Mouse (Mus musculus) CH12.LX (cell line): ENCODE measurements around the gene Rgl2.

Source experiments
- BHLHE40 ChIP-seq: IDR thresholded peaks from 2 replicates; pipeline ENCODE4 v1.6.1; 2011; ENCODE audit warnings: mild to moderate bottlenecking, low read depth, low read length, improper control_type of control experiment
- CHD2 ChIP-seq: IDR thresholded peaks from 2 replicates; pipeline ENCODE4 v1.6.1; 2011; ENCODE audit warnings: low read length, improper control_type of control experiment
- CTCF ChIP-seq, 2 experiments: IDR thresholded peaks in 1 of 2; conservative IDR thresholded peaks in 1 of 2; 2 replicates each; pipeline ENCODE4 v1.5.1; 2011 to 2012; ENCODE audit warnings: low read depth in 2 of 2, low read length in 2 of 2, improper control_type of control experiment in 1 of 2, inconsistent platforms in 1 of 2, mild to moderate bottlenecking in 1 of 2, moderate library complexity in 1 of 2
- EP300 ChIP-seq: IDR thresholded peaks from 2 replicates; pipeline ENCODE4 v1.6.1; 2011; ENCODE audit warnings: low read length, improper control_type of control experiment
- NRF1 ChIP-seq: IDR thresholded peaks from 2 replicates; pipeline ENCODE4 v1.6.1; 2014; ENCODE audit warnings: low read depth, mild to moderate bottlenecking, inconsistent platforms, low read length, improper control_type of control experiment, moderate library complexity
- POLR2A ChIP-seq: IDR thresholded peaks from 2 replicates; pipeline ENCODE4 v1.6.1; 2011; ENCODE audit warnings: low read depth, mild to moderate bottlenecking, improper control_type of control experiment, low read length
- POLR2AphosphoS2 ChIP-seq: IDR thresholded peaks from 2 replicates; pipeline ENCODE4 v1.6.1; 2011; ENCODE audit warnings: low read depth, low read length, improper control_type of control experiment
- SMC3 ChIP-seq: IDR thresholded peaks from 2 replicates; pipeline ENCODE4 v1.6.1; 2011; ENCODE audit warnings: low read depth, low read length, improper control_type of control experiment
- TBP ChIP-seq: conservative IDR thresholded peaks from 2 replicates; pipeline ENCODE4 v1.6.1; 2011; ENCODE audit warnings: low read depth, low read length, improper control_type of control experiment
- UBTF ChIP-seq: IDR thresholded peaks from 2 replicates; pipeline ENCODE4 v1.6.1; 2012; ENCODE audit warnings: low read depth, mild to moderate bottlenecking, inconsistent platforms, low read length, improper control_type of control experiment, moderate library complexity
- USF2 ChIP-seq: conservative IDR thresholded peaks from 2 replicates; pipeline ENCODE4 v1.6.1; 2011; ENCODE audit warnings: low read depth, low read length, improper control_type of control experiment
- ZNF384 ChIP-seq: IDR thresholded peaks from 2 replicates; pipeline ENCODE4 v1.6.1; 2012; ENCODE audit warnings: low read depth, low read length, improper control_type of control experiment, inconsistent platforms

DNA sequence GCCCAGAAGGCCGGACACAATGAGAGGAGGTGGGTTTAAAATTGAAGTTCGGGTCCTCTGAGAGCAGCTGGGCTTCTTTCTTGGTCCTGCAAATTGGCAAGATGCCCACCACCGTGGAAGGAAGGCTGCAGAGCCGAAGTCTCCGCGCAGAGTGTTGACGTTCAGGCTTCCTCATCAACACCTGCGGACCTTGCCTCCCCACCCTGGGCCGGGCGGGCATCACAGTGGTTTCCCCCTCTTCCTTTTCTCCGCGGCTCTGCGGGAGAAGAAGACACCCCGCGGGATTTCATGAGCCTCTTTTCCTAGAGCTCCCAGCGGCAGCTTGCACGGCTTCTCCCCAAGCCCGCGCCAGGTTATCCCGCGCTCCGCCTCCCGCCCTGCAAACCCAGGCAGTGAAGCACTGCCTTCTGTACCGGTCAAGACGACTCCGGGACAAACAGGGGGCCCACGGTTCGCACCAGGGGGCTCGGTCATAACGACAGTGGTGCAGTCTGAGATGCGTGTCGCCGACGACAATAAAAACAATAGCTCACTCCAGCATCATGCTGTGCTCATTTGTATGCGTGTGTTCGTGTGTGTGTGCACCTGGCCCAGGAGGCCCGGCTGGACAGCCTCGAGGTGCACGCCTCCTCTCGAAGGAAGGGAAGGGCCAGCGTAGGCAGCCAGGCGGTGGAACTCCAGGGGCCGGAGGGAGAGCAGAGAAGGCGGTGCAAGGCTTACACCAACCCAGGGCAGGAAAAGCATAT, 20.8 kb upstream of the Rgl2 start:
- TF ChIP-seq CTCF (conservative IDR thresholded peaks at IDR 0.05 in 1 of 2, IDR thresholded peaks at IDR 0.05 in 1 of 2; ENCODE audit: low read depth in 2 of 2, low read length in 2 of 2) (no peak), EP300 (no peak), SMC3 (no peak), CHD2 (no peak), NRF1 (no peak), UBTF (0 out of 2 replicates have a peak, but pooled peaks have one; percentile 80), POLR2AphosphoS2 (no peak), TBP (no peak), POLR2A (no peak), ZNF384 (no peak), USF2 (no peak), BHLHE40 (no peak)
